Mouse (Mus musculus) spleen, adult 2 months (tissue): ENCODE measurements around the gene Tmem30c.

Experiments used
- CTCF ChIP-seq: fragments of 200-500 bp; IDR thresholded peaks from 2 replicates; pipeline ENCODE4 v1.5.1; 2011; ENCODE audit warnings: mild to moderate bottlenecking, inconsistent platforms; ENCODE audit not compliant: insufficient read depth, insufficient read length, insufficient replicate concordance; ENCODE audit errors: extremely low read depth
- POLR2A ChIP-seq: fragments of 200-500 bp; IDR thresholded peaks from 2 replicates; pipeline ENCODE4 v1.6.1; 2011; ENCODE audit warnings: low read depth, low read length, inconsistent platforms

DNA sequence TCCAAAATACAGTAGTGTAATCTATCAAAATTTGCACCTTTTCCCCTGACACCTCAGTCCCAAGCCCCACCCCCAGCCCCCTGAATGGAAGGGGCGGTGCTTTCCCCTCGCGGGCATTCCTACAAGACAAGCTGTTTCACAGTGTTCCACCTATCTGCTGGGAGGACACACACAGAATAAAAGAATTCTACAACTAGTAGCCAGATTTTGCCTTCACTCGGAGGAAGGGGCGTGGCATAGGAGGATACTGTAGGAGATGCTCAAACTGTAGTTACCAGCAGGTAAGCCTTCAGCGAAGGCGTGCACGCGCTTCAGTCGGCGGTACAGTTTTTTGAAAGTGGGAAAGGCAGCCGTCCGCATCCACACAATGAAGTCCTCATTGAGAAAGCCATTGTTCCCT is 22.9 kb downstream of the Tmem30c start:
- TF ChIP-seq CTCF (no peak), POLR2A (no peak)
